ENCODE assay signal across 8 mouse cellular contexts in the genomic region with DNA sequence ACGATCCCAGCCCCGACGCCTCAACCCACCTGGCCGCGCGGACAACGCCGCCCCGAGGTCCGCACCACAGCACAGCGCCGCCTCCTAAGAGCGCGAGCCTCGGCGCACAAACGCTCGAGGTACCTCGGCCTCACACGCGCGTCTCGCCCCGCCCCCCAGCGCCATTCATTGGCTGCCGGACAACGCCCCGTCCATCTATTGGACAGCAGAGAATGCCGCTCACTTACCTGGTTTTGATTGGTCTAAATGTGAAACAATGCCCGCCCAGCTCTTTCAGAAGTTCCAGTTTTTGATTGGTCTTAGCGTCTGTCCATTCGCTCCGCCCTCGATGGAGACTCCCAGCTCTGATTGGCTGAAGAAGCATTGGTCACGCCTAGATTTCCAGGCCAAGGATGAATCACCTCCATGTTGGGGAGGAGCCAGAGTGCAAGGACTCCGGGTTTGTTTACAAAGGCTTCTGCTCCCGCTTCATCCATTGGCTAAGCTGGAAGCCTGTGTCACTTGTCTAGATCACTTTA. TPM values are rescaled to one million over a fixed set of nuclear protein-coding genes. Genes with fewer than 3 reads are reported as not detected.
A peak's percentile ranks its signal among the peaks of the same experiment; 100 is the strongest.
DNase-seq lines count a peak whose midpoint lies in the region; ATAC-seq lines count a peak whose summit lies in the region.

A gene (minus strand): TSS at position 136 of the 518 bp plus-strand sequence.

- no peaks in the 10 kb centered on the region for H3K9me3 ChIP-seq in intestine, embryonic 14.5 days (ENCODE audit: control insufficient read depth, low read length)

- intact Hi-C loops in left cerebral cortex, postnatal 14 days (cut with DNase I): no loop called here

- WGBS in intestine, embryonic 14.5 days: under 1% methylated on average over 37 of the region's 37 CpGs

- H3K4me3 ChIP-seq in intestine, embryonic 14.5 days (ENCODE audit: low read depth, low read length): peak within 1 kb of the TSS; percentile 70

- peak within 1 kb of the TSS; percentile 81 for H3K27ac ChIP-seq in intestine, embryonic 14.5 days (ENCODE audit: low read depth)

- ATAC-seq in intestine, embryonic 14.5 days (replicated peaks; ENCODE audit: low FRiP score, low TSS enrichment, low read depth): peak; percentile 99

- H3K36me3 ChIP-seq in intestine, embryonic 14.5 days (ENCODE audit: control insufficient read depth, insufficient read depth, low read length): 0 out of 2 replicates have a peak, but pooled peaks cover 6% of the 10 kb centered on the region

- peaks cover 5% of the 10 kb centered on the region; the same call in 1 of the 2 replicates for H3K4me1 ChIP-seq in intestine, embryonic 14.5 days (replicated peaks; ENCODE audit: control insufficient read depth, insufficient read depth, low read length)

- DNase-seq in adrenal gland, adult 18-20 months (ENCODE audit: low spot score in 2 of 2): peak; percentile 96 to 97
- peak; percentile 98 for DNase-seq in embryo, embryonic 11 days
- peak; percentile 99 for DNase-seq in gastrocnemius, postnatal 25 days
- peak; percentile 96 for DNase-seq in intestine, embryonic 14.5 days (ENCODE audit: low spot score)
- DNase-seq in left cerebral cortex, postnatal 14 days (ENCODE audit: low spot score in 2 of 2): peak; percentile 99 to 100
- DNase-seq in mesoderm, embryonic 11.5 days (ENCODE audit: low read depth, low spot score): peak; percentile 100
- DNase-seq in right cerebral cortex, postnatal 36 days (ENCODE audit: low spot score in 2 of 2): peak; percentile 98 to 99
- peak; percentile 99 for DNase-seq in yolk sac, embryonic 10.5 days (ENCODE audit: low spot score)

- peak within 1 kb of the TSS; percentile 84 for H3K4me2 ChIP-seq in intestine, embryonic 14.5 days (ENCODE audit: low read length)

- H3K27me3 ChIP-seq in intestine, embryonic 14.5 days (replicated peaks; ENCODE audit: control insufficient read depth, insufficient read depth, low read length): no peaks in the 10 kb centered on the region

- H3K9ac ChIP-seq in intestine, embryonic 14.5 days (ENCODE audit: low read length): peak within 1 kb of the TSS; percentile 83

RNA-seq across cellular contexts. Expression of the gene that starts here (rescaled TPM):
- 10 to 100 TPM; 33.8 to 38.2 TPM for total RNA-seq in adrenal gland, adult 18-20 months (2021)
- total RNA-seq in gastrocnemius, postnatal 25 days (2021): 10 to 100 TPM; 62.8 to 68.1 TPM
- polyA plus RNA-seq in intestine, embryonic 14.5 days (2014; fragmentation: Nextera tagmentation; extraction: Ambion mirVana): 16.8 and 17.8 TPM in 2 replicates
- 10 to 100 TPM; 49.1 to 51.0 TPM for total RNA-seq in left cerebral cortex, postnatal 14 days (2021)

Comparison
In these comparisons a context has a peak if more than half of its experiments do, and no peak if none do; other contexts are left out.
1. Peak in every context shown above with its lines: DNase-seq, ATAC-seq, H3K4me3 ChIP-seq and H3K27ac ChIP-seq.